Mouse (Mus musculus): ENCODE data around the gene Rab24.

GRCm38 (mm10) chr13:55322130-55322825, 532 bp upstream of the Rab24 start:
- TF ChIP-seq POLR2A (IDR thresholded peaks at IDR 0.05; ENCODE audit: borderline replicate concordance, extremely low read depth, insufficient read depth, insufficient read length, poor library complexity, severe bottlenecking): no peak
- TF ChIP-seq CTCF (IDR thresholded peaks at IDR 0.05; ENCODE audit: borderline replicate concordance, extremely low read depth, insufficient read depth, insufficient read length): peak; percentile 42; the same call in 1 of the 2 replicates
